Mouse (Mus musculus): ENCODE results near the gene Garem2. TPM values are rescaled to one million over a fixed set of nuclear protein-coding genes. Genes with fewer than 3 reads are reported as not detected.
A peak's percentile ranks its signal among the peaks of the same experiment; 100 is the strongest.
"Not testable (repeated sequence)": the region's sequence is repeated elsewhere in the genome, so short reads cannot be mapped to it uniquely, and the experiment has no call there.

The Garem2 gene
- total RNA-seq (2021): under 1 TPM; 0.05 to 0.11 TPM

DNA sequence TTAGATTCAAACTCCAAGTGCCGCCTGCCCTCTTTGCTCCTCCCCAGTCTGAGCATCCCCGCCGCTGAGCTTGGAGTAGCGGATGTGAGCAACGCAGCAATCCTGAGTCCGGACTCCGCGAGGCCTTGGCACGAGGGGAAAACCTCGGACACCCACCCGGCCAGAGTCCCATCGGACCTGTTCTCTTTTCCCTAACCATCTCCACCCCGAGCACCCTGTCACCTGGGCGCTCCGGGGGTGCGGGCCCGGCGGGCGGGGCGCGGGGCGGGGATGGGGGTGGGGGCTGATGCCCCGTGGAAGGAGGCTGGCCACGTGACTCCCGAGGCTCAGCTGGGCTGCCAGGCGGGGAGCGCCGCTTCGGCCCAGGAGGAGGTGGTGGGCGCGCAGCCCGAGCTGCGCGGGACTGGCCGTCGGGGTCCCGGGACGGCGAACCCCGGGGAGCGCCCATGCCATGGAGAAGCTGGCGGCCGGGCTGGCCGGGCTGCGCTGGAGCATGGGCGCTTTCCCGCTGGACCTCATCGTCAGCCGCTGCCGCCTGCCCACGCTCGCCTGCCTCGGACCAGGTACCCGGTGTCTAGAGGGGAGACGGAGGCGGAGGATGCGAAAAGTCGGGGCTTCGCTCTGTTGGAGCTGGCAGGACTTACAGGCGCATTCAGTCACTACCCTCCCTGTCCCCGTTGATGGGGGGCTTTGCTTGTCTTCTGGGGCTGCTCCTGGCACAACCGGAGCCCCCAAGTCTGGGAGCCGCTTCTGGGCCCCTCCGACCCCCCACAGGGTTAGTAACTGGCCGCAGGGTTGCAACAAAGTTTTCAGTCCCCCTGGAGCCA is at the start of gene Garem2:
Gene Garem2, plus strand, starts transcription at position 321 of the 827 bp plus-strand sequence.
- no peak for DNase-seq (ENCODE audit: low spot score)
- intact Hi-C loops (cut with DNase I): no loop called here

DNA sequence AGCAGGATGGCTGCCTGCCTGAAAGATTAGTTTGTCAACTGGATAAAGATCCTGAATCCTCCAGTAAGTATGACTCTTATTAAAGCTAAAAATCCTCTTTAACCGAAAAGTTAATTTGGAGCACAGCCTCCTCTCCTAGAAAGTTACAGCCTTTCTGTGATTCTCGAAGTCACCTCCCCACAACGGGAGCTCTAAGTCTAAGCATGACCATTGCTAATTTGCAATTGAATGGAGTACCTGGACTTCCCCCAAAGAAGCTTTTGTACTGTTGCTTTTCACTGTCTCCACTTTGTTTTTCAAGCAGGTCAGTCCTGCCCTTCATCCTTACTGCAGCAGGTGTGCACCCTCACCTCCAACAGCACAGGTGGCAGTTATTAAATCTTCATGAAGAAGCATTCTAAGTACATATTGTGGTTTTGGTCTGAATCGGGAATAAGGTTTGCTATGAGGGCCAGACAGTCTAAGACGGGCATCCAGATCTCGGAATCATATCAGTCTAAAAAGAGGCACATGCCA is 46.7 kb upstream of the Garem2 start:
- intact Hi-C loops (cut with DNase I): no loop called here
- no peak for DNase-seq (ENCODE audit: low spot score)

DNA sequence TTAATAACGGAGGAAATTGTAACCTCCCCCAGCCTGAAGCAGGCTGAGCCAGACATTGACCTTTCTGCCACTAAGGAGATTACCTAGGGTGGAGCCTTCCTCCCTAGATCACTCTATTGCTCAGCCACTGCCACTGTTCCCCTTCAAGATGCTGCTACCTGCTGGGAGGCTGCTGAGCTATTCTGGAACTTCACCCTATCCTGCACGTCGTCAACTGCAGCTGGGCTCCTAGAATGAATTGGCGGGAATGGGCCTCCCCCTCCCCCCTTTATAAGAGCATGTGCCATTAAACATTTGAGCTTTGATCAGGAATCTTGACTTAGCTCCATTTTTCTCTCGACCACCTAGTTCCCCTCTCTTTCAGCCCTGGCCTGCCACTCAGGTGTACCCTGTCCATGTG is 45.4 kb upstream of the Garem2 start:
- intact Hi-C loops (cut with DNase I); DNase-seq (ENCODE audit: low spot score): not testable (repeated sequence)

DNA sequence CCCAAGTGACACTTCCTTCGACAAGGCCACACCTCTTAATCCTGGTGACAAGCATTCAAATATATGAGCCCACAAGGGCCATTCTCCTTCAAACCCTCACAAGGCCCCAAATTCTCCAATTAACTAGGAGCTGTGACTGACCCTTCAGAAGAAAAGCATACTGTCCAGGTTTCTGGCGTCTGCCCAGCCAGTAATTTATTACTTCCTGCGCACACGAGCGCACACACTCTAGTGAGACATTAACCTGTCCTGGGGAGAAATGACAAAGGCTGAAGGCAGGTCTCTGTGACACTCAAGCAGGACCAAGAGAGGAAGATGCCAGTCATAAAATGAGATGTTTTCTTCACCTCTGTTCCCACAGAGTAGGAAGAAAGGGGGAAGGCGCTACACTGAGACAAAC is 37.2 kb upstream of the Garem2 start:
- no peak for DNase-seq (ENCODE audit: low spot score)
- intact Hi-C loops (cut with DNase I): no loop called here

DNA sequence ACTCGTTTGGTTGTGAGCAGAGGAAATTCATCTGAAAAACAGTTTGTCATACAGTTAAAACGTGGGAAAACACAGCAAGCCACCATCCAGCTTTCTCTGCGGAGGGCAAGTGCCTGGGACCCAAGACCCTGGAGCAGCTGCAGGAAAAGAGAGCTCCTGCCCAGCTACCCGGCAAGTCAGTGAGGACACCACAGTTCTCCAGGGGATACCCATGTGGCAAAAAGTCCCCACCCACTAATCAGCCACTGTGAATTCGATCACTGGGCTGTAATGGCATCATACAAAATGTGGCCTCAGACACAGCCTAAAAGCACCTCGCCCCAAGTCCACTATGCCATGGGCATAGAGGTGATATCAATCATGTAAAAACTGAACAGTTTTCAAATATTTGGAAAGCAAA is 33.3 kb upstream of the Garem2 start:
- DNase-seq (ENCODE audit: low spot score): no peak
- intact Hi-C loops (cut with DNase I): loop anchor here (10.0 kb wide), 1 partner anchor 247 kb away; no protein-coding TSS in a partner anchor

DNA sequence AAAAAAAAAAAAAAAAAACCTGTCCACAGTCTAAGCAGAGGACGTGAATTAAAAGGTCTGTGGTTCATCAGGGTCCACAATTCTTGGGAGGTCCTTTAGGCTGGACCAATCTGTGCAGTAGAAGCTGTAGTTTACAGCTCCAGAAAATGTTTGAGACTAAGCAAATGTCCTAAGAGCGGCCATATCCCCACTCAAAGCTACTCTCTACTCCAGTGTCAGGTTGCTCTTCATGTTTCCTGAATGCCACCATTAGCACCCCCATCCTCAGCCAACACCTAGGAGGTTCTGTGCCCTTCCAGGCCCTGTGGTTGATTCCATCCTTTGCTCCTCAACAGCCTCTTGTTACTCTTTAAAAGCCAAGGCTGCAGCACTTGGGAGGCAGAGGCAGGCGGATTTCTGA is 32.6 kb upstream of the Garem2 start:
- no peak for DNase-seq (ENCODE audit: low spot score)
- intact Hi-C loops (cut with DNase I): loop anchor here (10.0 kb wide), 1 partner anchor 248 kb away; no protein-coding TSS in a partner anchor

DNA sequence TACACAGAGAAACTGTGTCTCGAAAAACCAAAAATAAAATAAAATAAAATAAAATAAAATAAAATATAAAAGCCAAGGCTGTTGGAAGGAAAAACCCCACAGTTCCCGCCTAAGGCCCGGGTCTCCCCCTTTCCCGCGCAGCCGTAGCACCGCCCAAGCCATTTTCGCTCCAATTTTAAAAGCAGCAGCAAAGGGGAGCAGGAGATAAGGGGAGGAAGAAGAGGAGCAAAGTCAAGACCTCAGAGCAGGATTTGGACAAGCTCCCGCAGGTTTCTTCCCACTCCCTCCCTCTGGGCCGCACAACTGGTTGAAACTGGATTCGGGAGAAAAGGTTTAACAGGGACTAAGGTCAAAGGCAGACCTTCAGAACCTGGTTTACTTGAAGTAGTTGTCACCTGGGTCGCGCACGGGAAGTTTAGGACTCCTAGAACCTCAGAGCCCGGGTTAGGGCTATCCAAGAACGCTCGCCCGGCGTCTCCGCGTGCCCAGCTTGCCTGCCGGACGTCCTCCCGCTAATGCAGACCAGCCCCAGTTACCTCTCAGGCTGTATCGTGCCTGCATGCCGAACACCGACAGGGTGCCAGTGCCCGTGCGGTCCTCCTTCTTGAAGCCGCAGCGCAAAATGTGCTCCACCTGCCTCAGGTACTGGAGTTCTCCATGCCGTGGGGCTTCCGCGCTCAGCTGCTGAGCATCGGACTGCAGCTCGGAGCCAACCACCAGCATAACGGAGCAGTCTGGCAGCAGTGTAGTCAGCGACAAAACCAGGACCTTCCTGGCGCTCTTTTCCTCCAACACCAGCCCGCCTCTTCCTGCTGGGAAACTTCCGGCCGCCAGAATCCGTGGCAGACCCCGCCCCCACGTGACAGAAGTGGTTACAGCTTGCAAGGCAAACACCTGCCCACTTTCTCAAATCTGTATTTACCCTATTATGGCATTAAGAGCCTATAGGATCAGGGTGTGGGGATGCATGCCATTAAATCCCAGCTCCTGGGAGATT is 31.8 kb upstream of the Garem2 start, which contains the start of gene Tyms:
Gene Tyms, minus strand, starts transcription at position 793 of the 997 bp plus-strand sequence.
- intact Hi-C loops (cut with DNase I): loop anchor here (10.0 kb wide), 1 partner anchor 248 kb away; no protein-coding TSS in a partner anchor

DNA sequence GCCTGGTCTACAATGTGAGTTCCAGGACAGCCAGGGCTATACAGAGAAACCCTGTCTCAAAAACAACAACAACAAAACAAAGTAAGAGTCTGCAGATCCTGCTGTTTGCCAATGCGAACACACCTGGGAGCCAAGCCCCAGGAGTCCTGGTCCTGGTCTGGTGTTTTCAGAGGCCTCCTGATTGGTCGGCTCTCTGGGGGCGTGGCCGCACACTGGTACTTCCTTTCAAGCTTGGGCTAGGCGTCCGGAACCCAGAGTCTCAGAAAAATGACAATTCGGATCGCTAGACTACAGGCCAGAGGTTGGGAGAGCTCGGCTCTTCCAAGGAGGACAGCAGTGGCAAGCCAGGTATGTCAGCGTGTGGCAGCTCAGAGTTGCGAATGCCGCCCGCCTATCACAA is 12.3 kb upstream of the Garem2 start:
- DNase-seq (ENCODE audit: low spot score): no peak
- intact Hi-C loops (cut with DNase I): loop anchor here (5.0 kb wide), 1 partner anchor 265 kb away; no protein-coding TSS in a partner anchor

More for the DNA sequence above, 31.8 kb upstream of the Garem2 start, which contains the start of gene Tyms:
- peak; percentile 60 for DNase-seq (ENCODE audit: low spot score)

DNA sequence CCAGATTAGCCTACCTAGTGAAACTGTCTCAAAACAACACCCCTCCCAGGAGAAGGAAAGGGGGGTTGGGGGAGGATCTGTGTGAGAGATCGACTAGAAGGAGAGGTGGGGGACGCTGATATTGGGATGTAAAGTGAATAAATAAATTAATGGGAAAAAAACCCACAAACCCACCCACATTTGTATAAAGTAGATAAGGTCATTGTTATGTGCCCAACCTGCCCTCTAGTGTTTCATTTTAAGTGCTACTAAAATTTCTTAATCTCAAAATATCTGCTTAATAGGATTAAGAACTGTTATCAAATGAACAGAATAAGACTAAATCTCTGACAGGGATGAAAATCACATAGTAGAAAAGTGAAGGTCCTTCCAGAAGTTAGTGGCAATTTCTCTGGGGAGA is 10.6 kb upstream of the Garem2 start:
- intact Hi-C loops (cut with DNase I): loop anchor here (5.0 kb wide), 1 partner anchor 267 kb away; no protein-coding TSS in a partner anchor
- DNase-seq (ENCODE audit: low spot score): no peak

DNA sequence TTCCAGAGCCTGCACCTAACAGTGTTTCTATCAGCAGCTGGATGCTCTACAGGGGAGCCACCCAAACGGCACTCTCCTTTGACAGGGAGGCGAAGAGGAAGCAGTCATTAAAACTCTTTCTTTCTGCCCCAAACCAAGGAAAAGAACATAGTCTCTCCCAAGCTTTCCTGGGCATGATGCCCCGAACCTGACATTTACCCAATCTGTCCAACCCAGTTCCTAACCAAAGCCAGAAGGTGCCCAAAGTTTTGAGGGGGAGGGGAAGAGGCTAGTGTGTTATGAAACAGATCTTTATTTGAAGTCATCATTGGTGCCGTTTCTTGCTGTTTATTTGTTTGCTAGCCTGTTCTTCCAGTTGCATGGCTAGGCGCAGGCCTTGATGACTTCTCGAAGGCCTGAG is 9.2 kb upstream of the Garem2 start:
- DNase-seq (ENCODE audit: low spot score): no peak
- intact Hi-C loops (cut with DNase I): no loop called here

DNA sequence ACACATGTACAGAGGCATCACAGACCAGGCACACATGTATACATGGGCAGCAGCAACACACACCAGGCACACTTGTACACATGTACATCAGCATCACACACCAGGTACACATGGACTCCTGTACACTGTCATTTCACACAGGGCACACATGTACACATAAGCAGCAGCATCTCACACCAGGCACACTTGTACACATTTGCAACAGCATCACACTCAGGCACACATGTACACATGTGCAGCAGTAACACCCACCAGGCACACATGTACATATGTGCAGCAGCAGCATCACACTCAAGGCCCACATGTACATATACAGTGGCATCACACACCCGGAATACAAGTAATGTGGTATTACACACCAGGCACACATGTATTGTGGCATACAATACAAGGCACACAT is 6.7 kb upstream of the Garem2 start:
- no peak for DNase-seq (ENCODE audit: low spot score)
- intact Hi-C loops (cut with DNase I): no loop called here

DNA sequence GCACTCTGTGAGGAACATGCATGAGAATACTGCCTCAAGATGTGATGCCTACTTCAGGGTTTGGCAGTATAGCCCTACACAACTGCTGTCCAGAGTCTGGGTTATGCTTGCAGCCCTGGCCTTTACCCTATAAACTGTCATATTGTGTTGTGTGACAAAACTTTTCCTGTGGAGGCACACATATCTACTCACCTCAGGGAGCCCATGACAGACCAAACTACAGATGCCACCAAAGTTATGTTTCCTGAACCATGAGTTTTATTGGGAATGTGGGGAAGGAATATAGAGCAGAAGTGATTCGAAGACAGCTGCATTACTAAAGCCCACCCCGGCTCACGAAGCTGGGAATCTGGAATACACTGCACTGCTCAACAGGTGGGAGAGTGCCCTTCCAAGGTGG is 1.6 kb upstream of the Garem2 start:
- intact Hi-C loops (cut with DNase I): no loop called here
- no peak for DNase-seq (ENCODE audit: low spot score)

DNA sequence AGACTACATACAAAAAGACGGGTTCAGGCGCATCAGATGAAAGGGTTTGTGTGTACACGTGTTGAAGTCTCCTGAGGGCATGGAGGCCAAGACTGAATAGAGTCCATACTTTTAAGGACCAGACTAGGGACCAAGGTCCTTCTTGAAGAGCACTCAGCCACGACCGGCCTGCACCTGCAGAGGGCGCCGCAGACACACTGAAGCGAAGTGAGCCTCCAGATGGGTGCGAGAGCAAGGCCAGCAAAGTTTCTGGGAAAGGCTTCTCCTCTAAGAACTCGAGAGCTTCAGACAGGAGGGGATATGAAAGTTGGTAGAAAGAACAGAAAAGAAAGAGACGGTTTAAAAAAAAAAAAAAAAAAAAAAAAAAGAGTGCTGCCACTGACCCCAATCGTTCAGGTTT is 622 bp upstream of the Garem2 start:
- no peak for DNase-seq (ENCODE audit: low spot score)
- intact Hi-C loops (cut with DNase I): no loop called here

DNA sequence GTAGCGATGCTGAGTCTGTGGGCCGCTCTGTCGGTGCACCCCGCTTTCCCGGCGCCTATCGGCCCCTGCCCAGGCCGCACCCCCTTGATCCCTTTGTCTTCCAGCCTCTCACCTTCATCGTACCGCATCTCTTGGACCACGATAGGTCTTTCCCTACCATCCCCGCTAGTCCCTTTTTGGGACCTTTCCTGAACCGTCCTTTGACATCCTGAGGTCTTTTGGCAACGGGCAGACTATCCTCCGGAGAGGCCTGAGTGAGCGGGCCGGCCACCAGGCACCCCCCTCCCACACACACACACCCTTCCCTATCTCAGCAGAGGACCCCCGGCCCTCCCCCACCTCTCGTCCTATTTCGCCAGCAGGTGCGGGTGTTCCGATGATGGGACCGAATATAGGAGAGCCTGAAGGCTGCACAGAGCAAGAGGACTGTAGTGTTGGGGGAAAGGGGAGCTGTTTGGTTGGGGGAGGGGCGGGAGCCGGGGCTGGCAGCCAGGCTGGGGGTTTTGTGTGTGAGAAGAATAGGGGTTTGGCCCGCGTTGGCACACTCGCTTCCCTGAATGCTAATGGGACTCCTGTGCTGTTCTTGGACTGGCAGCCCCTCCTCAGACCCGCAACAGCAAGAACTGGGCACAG is 823 bp downstream of the Garem2 start, which contains the start of gene 3110082J24Rik:
Gene 3110082J24Rik, minus strand, starts transcription at position 419 of the 633 bp plus-strand sequence.
- intact Hi-C loops (cut with DNase I): no loop called here
- no peak for DNase-seq (ENCODE audit: low spot score)

DNA sequence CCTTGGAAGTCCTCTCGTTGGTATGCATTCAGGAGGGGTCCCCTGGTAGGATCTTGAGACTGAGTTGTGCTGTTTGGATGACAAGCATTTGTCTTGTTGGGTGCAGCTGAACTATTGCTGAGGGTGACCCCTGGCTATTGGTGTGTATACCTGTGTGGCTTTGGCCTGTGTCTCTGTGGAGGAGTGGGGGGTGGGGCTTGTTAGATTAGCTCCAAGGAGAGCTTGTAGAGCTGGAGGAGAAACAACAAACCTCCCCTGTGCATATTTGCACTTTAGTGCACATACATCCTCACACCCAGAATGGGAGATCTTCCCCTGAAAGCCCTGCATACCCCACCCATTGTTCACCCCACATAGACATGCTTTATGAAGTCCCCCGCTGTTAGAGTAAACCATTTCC is 1.8 kb downstream of the Garem2 start:
- intact Hi-C loops (cut with DNase I): no loop called here
- no peak for DNase-seq (ENCODE audit: low spot score)

DNA sequence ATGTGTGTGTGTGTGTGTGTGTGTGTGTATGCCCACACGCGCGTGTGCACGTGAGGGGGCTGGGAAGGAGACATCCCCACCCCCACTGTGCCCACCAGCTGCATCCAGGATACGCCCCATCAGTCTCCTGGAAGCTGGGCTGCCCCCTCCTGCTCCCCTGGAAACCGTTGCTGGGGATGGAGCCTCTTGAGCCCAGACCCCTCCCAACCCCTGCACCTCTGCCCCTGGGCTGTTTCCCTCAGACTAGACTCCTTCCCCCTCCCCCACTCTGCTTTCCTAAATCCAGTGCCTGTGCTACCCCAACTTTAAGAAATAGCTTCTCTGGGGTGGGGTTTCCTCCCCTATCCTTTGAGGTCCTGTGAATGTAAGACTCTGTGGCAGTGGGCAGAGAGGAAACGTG is 2.2 kb downstream of the Garem2 start:
- intact Hi-C loops (cut with DNase I): no loop called here

DNA sequence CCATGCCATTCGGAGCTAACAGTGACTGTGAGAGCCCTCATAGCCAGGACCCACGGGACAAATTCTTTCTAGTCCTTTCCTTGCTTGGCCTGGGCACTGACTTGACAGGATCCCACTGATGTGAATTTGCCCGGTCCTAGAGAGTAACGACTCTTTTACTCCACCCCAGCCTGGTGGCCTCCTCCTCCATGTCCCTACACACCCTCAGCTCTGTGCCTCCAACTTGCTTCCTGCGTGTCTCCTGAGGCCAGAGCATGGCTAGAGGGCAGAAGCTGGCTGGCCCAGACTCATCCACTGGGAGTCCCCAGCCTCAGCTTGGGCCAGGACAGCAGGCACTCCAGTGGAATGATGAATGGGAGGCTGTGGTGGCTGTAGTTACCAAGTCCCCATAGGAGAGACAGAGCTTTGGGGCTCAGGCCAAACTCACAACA is 2.7 kb downstream of the Garem2 start:
- no peak for DNase-seq (ENCODE audit: low spot score)
- intact Hi-C loops (cut with DNase I): no loop called here

More for the DNA sequence above, 2.2 kb downstream of the Garem2 start:
- DNase-seq (ENCODE audit: low spot score): no peak

DNA sequence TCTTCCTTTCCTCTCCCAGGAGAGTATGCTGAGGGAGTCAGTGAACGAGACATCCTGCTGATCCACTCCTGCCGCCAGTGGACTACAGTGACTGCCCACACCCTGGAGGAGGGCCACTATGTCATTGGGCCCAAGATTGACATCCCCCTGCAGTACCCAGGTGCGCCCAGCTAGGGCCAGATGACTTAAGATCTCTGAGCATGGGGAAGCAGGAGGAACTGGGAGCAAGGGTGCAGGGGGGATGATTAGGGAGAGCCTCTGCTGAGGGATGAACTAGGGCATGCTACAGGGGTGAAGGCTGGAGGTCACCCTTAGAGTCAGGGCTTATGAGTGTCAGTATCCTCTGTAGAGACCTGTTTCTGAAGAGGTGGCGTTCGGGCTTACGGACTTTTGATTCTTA is 3.3 kb downstream of the Garem2 start:
- DNase-seq (ENCODE audit: low spot score): no peak
- intact Hi-C loops (cut with DNase I): no loop called here

DNA sequence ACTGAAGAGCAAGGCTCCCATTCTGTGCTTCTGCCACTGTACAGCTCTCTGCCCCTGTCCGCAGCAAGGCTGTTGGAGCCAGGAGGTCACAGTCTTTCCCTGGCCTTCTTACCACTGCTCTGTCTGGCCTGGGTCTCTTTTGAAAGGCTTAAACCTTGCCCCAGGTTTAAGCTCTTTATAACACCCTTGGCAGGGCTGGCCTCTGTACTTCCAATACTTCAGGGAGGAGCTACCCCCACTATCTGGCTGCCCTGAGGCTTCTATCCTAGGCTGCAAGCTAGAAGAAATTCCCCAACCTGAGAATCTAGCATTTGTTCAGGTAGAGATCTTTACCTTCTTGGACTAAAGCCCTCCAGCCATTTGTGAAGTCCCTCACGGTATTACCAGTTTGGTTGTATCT is 4.9 kb downstream of the Garem2 start:
- intact Hi-C loops (cut with DNase I): loop anchor here (5.0 kb wide), 1 partner anchor 283 kb away; no protein-coding TSS in a partner anchor
- DNase-seq (ENCODE audit: low spot score): no peak

Data from heart, postnatal 25 days (tissue).